Mouse (Mus musculus): ENCODE measurements around the gene Lrrc32.

Lrrc32 gene

GRCm38 (mm10) chr7:98489131-98489530 lies at the start of gene Lrrc32:
Gene Lrrc32 (plus strand): TSS chr7:98489283.
- no peak for DNase-seq (ENCODE audit: low spot score)

DNA sequence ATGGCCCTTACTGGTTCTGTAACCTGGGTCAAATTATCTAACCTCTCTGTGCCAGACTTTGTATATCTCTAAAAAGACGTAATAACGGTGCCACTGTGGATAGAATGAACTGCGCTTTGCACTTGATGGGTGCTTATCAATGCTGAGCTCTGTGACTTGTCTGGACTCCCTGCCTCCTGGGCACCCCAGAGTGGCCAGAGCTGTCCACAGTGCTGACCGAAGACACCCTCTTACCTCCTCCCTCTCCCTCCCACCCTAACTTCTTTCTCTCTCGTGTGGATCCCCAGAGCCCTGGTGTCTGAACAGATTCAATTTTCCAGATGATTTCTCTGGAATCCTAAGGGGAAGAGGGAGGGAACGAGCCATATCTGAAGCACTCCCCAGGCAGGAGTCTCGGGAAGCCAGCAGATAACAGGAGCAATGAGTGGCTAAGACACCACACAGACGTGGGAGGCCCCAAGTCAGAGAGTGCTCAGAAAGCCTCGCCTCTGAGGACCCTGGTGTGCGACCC lies 49.1 kb upstream of the Lrrc32 start, which contains the start of gene Gucy2d:
Gene Gucy2d, plus strand, starts transcription at position 461 of the 511 bp plus-strand sequence.
- DNase-seq (ENCODE audit: low spot score) = no peak

- no peak for DNase-seq (ENCODE audit: low spot score)
These were observed 42.2 kb upstream of the Lrrc32 start for GRCm38 (mm10) chr7:98446873-98447272.

- DNase-seq (ENCODE audit: low spot score) = peak; percentile 34
These were observed 41.3 kb upstream of the Lrrc32 start for GRCm38 (mm10) chr7:98447585-98448308.

DNA sequence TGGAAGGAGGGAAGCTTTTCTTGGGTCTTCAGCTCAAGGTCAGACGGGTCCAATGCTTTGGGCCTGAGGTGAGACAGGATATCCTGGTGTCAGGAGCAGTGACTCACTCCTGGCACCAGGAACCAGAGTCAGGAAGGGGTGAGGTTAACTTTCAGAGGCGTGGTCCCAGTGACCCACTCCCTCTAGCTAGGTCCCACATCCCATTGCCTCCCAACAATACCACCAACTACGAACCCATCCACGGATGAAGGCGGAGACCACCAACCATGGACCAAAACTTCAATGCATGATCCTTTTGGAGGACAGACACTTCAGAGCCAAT lies 40.8 kb upstream of the Lrrc32 start:
- no peak for DNase-seq (ENCODE audit: low spot score)

DNA sequence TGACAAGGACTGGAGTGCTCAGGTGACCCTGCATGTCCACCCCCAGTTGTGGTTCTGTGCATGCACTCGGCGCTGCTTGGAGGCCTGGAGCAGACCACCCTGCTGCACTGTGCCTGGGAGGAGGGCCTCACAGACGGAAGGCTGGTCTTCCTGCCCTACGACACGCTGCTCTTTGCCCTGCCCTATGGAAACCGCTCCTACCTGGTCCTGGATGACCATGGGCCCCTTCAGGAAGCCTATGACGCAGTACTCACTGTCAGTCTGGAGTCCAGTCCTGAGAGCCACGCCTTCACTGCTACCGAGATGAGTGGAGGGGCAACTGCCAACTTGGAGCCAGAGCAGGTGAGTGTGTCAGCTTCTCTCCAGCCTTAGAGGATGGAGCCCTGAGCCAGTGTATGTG lies 39.4 kb upstream of the Lrrc32 start:
- no peak for DNase-seq (ENCODE audit: low spot score)

- DNase-seq (ENCODE audit: low spot score) = no peak
These were observed 34.5 kb upstream of the Lrrc32 start for GRCm38 (mm10) chr7:98454397-98455120.

DNA sequence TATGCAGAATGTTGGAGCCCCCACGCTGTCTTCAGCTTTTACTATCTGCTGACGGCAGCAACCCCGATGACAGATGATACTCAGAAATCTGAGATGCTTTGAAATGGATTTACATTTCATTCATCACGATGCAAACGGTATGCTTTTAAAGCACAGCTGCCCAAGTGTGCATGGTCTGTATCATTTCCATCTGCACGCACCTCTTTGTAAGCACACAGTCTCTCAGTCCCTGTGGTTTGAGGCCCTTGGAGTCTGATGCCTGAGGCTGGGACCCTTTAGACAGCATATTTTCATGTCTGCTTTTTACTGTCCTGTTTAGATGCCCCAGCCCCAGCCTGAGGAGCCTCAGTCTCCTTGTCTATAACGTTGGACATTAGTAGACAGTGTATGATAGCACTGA lies 28.8 kb upstream of the Lrrc32 start:
- no peak for DNase-seq (ENCODE audit: low spot score)

DNA sequence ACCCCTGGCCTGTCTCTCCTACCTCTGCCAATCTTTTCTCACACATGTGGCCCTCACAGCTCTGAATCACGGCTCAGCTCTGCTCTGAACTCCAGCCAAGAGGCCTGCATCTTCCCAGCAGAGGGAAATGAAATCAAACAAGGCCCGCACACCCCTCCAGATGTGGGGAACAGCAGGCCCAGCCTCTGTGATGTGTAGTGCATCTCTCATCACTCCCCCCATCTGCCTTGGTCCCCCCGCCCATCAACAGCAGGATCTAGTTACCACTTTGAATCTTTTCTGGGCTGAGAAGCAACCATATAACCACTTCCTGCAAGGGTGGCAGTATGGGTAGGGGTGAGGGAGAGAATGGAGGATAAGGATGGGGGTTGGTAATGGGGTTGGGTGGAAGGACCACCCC lies 20.0 kb upstream of the Lrrc32 start:
- no peak for DNase-seq (ENCODE audit: low spot score)

GRCm38 (mm10) chr7:98472529-98472928 lies 16.6 kb upstream of the Lrrc32 start:
- no peak for DNase-seq (ENCODE audit: low spot score)

GRCm38 (mm10) chr7:98474558-98474957 lies 14.5 kb upstream of the Lrrc32 start:
- no peak for DNase-seq (ENCODE audit: low spot score)

DNA sequence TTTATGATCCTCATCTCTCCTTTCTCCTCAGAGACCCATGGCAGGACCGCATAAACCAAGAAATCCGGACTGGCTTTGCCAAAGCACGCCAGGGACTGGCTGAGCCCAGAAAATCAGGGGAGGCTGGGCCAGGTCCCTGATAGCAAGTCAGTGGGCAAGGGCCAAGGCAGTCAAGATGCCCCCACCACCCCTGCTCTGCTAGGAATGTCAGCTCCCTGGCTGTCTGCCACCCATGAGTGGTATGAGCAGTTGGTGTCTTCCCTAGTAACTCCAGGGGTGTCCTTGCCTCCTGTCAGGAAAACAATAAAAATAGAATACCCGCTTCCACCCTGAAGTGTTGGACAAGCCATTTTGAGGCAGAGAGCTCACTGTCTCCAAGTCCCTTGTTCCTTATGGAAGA lies 11.9 kb upstream of the Lrrc32 start:
- DNase-seq (ENCODE audit: low spot score) = no peak

GRCm38 (mm10) chr7:98480481-98480880 lies 8.6 kb upstream of the Lrrc32 start:
- no peak for DNase-seq (ENCODE audit: low spot score)

- peak; percentile 49 for DNase-seq (ENCODE audit: low spot score)
These were observed 7.9 kb upstream of the Lrrc32 start for GRCm38 (mm10) chr7:98481066-98481734.

GRCm38 (mm10) chr7:98481861-98482260 lies 7.2 kb upstream of the Lrrc32 start:
- no peak for DNase-seq (ENCODE audit: low spot score)

GRCm38 (mm10) chr7:98482551-98483267 lies 6.4 kb upstream of the Lrrc32 start:
- DNase-seq (ENCODE audit: low spot score) = no peak

GRCm38 (mm10) chr7:98483268-98483607 lies 5.8 kb upstream of the Lrrc32 start:
- DNase-seq (ENCODE audit: low spot score) = no peak

DNA sequence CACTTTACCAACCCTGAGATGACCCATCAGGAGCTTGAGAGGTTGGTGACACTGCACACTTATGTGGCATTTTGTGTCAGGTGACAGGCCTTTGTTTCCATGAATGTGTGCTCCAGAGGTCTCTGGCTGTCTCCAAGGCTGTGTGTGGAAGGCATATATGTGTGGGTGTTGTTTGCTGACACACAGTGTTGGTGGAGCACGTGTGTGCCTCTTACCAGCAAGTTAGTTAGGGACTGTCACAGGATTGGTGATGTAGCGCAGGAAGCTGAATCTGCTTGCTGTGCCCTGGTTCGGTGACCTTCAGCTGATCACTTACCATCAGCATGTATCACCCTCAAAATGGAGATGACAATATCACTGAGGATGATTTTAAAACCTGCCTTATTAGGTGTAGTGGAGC lies 4.2 kb upstream of the Lrrc32 start:
- DNase-seq (ENCODE audit: low spot score) = no peak

- DNase-seq (ENCODE audit: low spot score) = no peak
These were observed 3.6 kb upstream of the Lrrc32 start for GRCm38 (mm10) chr7:98485508-98485907.

DNA sequence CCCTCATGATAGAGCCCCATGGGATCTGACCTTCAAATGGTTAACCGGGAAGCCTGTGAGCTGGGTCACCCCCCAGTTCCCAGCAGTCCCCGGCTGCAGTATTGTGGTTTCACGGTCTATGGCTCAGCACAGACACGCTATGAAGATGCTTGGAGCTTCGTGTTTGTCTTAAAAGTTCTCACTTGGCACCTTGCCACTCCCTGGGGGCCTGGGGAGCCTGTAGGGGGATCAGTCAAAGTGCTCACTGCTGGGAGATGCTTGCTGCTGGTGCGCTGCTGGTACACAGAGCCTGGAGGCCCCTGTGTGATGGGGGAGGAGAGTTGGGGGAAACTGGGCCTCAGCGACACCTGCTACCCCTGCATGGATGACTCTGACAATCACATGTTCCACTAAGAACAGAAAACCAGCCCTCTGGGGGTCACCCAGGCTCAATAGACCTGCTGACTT lies 2.6 kb upstream of the Lrrc32 start:
- no peak for DNase-seq (ENCODE audit: low spot score)

- DNase-seq (ENCODE audit: low spot score) = no peak
These were observed 1.7 kb upstream of the Lrrc32 start for GRCm38 (mm10) chr7:98487202-98487980.
